Mouse (Mus musculus) liver, postnatal 0 days (tissue): ENCODE measurements around the gene Inpp5b. TPM values are rescaled to one million over a fixed set of nuclear protein-coding genes. Genes with fewer than 3 reads are reported as not detected.

Experiments used
- ATAC-seq: fragments of 200-750 bp; cut with Nextera tagmentation; 2 replicates; pipeline ENCODE4 v1.8.0; 2017; ENCODE audit warnings: mild to moderate bottlenecking, moderate library complexity
- DNase-seq: peaks from one replicate; pipeline ENCODE4 v3.0.0-alpha.2; 2016
- H3K27ac ChIP-seq: fragments of 300-500 bp; sonication (generic); 2 replicates; pipeline ENCODE4 v1.5.1; 2014; ENCODE audit warnings: antibody characterized with exemption, moderate library complexity, mild to moderate bottlenecking, low read depth
- H3K27me3 ChIP-seq: fragments of 300-500 bp; sonication (generic); 2 replicates; pipeline ENCODE4 v1.6.1; 2014; ENCODE audit warnings: low read length, control low read depth, mixed read lengths; ENCODE audit not compliant: insufficient read depth
- H3K36me3 ChIP-seq: fragments of 300-500 bp; sonication (generic); replicated peaks from 2 replicates; pipeline ENCODE4 v1.6.1; 2014; ENCODE audit warnings: mild to moderate bottlenecking, control low read depth, low read length, moderate library complexity, mixed read lengths; ENCODE audit not compliant: insufficient read depth
- H3K4me1 ChIP-seq: fragments of 300-500 bp; sonication (generic); 2 replicates; pipeline ENCODE4 v1.6.1; 2014; ENCODE audit warnings: antibody characterized with exemption, mild to moderate bottlenecking, control low read depth; ENCODE audit not compliant: insufficient read depth
- H3K4me2 ChIP-seq: fragments of 300-500 bp; sonication (generic); 2 replicates; pipeline ENCODE4 v1.6.1; 2014; ENCODE audit warnings: low read depth, mild to moderate bottlenecking, low read length, moderate library complexity, mixed read lengths
- H3K4me3 ChIP-seq: fragments of 300-500 bp; sonication (generic); 2 replicates; pipeline ENCODE4 v1.5.1; 2014; ENCODE audit warnings: low read depth, low read length
- H3K9ac ChIP-seq: fragments of 300-500 bp; sonication (generic); replicated peaks from 2 replicates; pipeline ENCODE4 v1.6.1; 2014; ENCODE audit warnings: mild to moderate bottlenecking, moderate library complexity
- H3K9me3 ChIP-seq: fragments of 300-500 bp; sonication (generic); 2 replicates; pipeline ENCODE4 v1.6.1; 2016; ENCODE audit warnings: mild to moderate bottlenecking, control low read depth, low read length, mixed read lengths
- CTCF ChIP-seq: sonication (generic); IDR thresholded peaks from 2 replicates; pipeline ENCODE4 v1.5.1; 2016; ENCODE audit warnings: antibody characterized with exemption, low read depth
- EP300 ChIP-seq: IDR thresholded peaks from 2 replicates; pipeline ENCODE4 v1.6.1; 2016; ENCODE audit warnings: antibody characterized with exemption, low read depth, mild to moderate bottlenecking
- WGBS: fragments of 180-500 bp; shearing (Covaris S2); extraction: QIAGEN DNeasy Blood & Tissue Kit; methylation state at CpG from one replicate; pipeline ENCODE4 v1.1.7; 2014; ENCODE audit not compliant: insufficient replicate concordance; 5-methylcytosine and 5-hydroxymethylcytosine counted together
- polyA plus RNA-seq: library from polyadenylated mRNA; unstranded; fragments of >200 nt; fragmentation: Nextera tagmentation; extraction: Ambion mirVana; gene quantifications from 2 replicates; pipeline ENCODE4 v1.2.1, GENCODE M21; 2015

Inpp5b gene
- polyA plus RNA-seq, 1 experiment from 2014 or later = 19.5 TPM

DNA sequence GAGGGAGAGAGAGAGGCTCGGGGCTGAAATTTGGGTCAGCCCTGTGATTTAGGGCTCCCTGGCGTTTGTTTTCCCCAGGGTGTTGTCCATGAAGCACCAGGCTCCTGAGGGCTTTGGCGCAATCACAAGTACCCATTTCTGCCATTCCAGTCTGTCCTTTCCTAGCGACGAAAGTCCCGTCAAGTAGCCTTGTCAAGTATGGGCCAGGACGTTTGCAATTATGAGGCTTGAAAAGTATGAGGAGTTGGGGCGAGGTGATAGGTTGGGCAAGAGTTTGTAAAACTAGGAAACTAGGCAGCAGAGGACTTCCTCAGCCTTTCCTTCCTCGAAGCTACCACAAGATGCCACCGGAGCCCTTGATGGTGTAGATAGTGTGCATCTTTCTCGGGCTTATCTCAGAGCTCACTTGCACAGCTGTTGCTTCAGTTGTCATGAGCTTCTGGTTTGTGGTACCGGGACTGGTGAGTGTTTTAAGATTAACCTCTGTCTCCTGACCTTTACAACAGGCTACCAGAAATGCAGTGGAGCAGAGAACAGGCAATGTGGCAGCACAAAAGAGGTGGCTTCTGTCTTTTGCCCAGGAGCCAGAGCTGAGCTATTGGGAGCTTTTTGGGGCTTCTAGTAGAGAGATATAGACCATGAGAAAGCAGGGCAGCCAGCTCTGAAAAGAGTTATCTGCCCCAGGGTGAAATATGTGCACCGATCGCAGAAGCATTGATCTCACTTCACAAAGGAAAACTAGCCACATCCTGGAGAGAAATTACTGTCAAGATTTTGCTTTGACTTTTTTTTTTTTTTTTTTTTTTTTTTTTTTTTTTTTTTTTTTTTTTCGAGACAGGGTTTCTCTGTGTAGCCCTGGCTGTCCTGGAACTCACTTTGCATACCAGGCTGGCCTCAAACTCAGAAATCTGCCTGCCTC, 10.9 kb downstream of the Inpp5b start:
- Histone ChIP-seq H3K4me1 (peaks cover 43% of the 10 kb centered on the region), H3K4me2 (peak overlapping the region; percentile 77), H3K36me3 (no peaks in the 10 kb centered on the region; the same call in 1 of the 2 replicates), H3K4me3 (peak overlapping the region; percentile 80), H3K9me3 (no peaks in the 10 kb centered on the region), H3K9ac (peak overlapping the region; percentile 75), H3K27me3 (no peaks in the 10 kb centered on the region), H3K27ac (peak overlapping the region; percentile 79)
- DNase-seq = peak; percentile 54
- peak; percentile 50 for ATAC-seq
- TF ChIP-seq CTCF (peak; percentile 52), EP300 (peak; percentile 91)
- 4% methylated on average over 15 of the region's 15 CpGs for WGBS

DNA sequence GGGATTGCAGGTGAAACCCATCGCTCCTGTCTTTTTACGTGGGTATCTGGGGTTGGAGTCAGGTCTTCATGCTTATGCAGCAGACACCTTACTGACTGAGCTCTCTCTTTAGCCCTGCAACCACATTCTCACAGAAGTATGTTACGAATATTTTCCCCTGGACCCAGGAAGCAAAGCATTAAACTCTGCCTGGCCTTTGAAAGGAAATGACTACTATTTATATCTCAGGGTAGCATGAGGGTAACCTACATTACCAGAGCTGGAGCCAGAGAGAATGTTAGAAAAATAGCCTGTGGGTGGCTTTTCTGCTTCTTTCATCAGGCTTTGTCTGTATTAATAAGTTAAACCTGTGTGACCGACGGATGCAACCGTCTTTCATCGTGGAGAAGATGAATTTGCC, 13.9 kb downstream of the Inpp5b start:
- H3K9me3 ChIP-seq = no peaks in the 10 kb centered on the region
- H3K27me3 ChIP-seq = no peaks in the 10 kb centered on the region
- DNase-seq (no peak), ATAC-seq (no peak)
- H3K9ac ChIP-seq = peak overlapping the region; percentile 21; the same call in 1 of the 2 replicates
- H3K36me3 ChIP-seq = peaks cover 5% of the 10 kb centered on the region; the same call in 1 of the 2 replicates
- H3K4me2 ChIP-seq = no peak overlapping the region; the same call in 1 of the 2 replicates
- TF ChIP-seq EP300 (no peak), CTCF (no peak)
- no peak overlapping the region for H3K4me3 ChIP-seq
- 33% methylated on average over 7 of the region's 7 CpGs for WGBS
- H3K4me1 ChIP-seq = peaks cover 45% of the 10 kb centered on the region
- H3K27ac ChIP-seq = peak overlapping the region; percentile 45; the same call in 1 of the 2 replicates

DNA sequence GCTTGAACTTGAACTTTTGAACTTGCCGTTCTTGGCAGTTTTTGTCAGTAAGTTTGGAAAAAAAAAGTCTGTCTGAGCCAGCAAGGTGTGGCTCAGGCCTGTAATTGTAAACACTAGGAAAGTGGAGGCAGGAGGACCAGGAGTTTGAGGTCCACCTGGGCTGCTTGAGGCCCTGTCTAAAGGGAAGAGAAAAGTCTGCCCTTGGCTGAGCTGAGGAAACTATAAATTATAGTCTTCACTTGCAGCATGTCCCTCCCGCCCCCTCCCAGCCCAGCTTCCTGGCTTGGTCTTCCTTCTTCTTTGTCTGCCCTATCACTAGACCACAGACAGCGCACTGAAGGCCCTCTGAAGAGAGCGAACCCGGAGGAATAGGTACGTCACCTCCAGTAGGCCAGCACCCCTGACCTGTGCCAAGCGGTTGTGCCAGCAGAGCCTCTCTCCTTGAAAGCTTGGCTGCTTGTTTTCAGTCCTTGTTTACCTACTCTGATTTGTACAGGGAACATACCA, 17.7 kb downstream of the Inpp5b start:
- no peak overlapping the region for H3K4me3 ChIP-seq
- no peaks in the 10 kb centered on the region for H3K27me3 ChIP-seq
- TF ChIP-seq CTCF (no peak), EP300 (no peak)
- 21% methylated on average over 7 of the region's 7 CpGs for WGBS
- DNase-seq (no peak), ATAC-seq (peak; percentile 50)
- H3K27ac ChIP-seq = 0 out of 2 replicates have a peak overlapping the region, but pooled peaks have one; percentile 48
- peaks cover 5% of the 10 kb centered on the region; the same call in 1 of the 2 replicates for H3K36me3 ChIP-seq
- H3K9me3 ChIP-seq = no peaks in the 10 kb centered on the region
- no peak overlapping the region for H3K9ac ChIP-seq
- peaks cover 20% of the 10 kb centered on the region for H3K4me1 ChIP-seq
- no peak overlapping the region for H3K4me2 ChIP-seq

DNA sequence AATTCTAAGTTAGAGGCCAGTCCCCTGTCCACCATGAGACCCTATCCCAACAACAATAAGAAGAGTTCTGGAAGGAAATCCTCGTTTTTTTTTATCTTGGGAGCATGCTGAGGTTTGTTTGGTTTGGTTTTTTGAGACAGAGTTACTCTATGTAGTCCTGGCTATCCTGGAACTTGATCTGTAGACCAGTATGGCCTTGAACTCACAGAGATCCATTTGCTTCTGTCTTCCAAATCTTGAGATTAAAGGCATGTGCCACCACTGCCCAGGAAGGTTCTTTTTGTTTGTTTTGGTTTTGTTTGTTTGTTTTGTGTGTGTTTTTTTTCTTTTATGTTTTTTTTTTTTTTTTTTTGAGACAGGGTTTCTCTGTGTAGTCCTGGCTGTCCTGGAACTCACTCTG, 19.6 kb downstream of the Inpp5b start:
- Histone ChIP-seq H3K9ac (no peak overlapping the region), H3K4me1 (peaks cover 22% of the 10 kb centered on the region), H3K4me3 (no peak overlapping the region), H3K27me3 (no peaks in the 10 kb centered on the region), H3K27ac (no peak overlapping the region), H3K4me2 (no peak overlapping the region), H3K36me3 (peaks cover 5% of the 10 kb centered on the region; the same call in 1 of the 2 replicates), H3K9me3 (no peaks in the 10 kb centered on the region)
- WGBS = 43% methylated on average over 1 of the region's 1 CpGs
- DNase-seq (no peak), ATAC-seq (no peak)
- no peak for TF ChIP-seq EP300
- no peak for TF ChIP-seq CTCF

DNA sequence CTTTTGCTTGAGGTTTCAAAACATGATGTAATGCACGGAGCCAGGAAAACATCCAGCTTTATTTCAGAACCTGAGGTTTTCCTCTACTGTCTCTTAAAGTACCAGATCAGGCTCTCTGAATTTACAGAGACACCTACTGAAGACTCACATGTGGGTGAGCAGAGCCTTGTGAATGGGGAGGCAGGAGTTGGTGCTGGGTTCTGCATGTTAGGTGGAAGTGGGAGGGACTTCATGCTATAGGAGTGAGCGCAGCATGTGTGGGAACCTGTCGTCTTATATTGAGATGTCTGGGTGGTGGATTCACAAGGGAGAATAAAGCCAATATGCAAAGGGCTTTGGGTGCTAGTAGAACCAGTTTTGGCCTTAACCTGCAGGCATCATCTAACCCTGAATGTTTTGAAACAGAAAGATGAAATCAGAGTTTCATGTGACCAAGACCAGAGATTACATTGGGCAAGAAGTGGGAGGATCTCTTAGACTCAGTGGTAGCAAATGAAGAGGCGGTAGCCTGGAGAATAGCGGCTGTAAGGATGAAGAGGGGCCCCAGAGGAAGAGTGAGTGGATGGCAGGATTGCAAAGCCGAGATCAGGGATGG, 21.3 kb downstream of the Inpp5b start:
- no peak overlapping the region for H3K4me2 ChIP-seq
- no peaks in the 10 kb centered on the region for H3K9me3 ChIP-seq
- peaks cover 5% of the 10 kb centered on the region; the same call in 1 of the 2 replicates for H3K36me3 ChIP-seq
- ATAC-seq = no peak
- TF ChIP-seq CTCF = no peak
- TF ChIP-seq EP300 = no peak
- 74% methylated on average over 6 of the region's 6 CpGs for WGBS
- peaks cover 36% of the 10 kb centered on the region for H3K4me1 ChIP-seq
- no peak overlapping the region for H3K9ac ChIP-seq
- no peak for DNase-seq
- H3K4me3 ChIP-seq = no peak overlapping the region
- H3K27me3 ChIP-seq = no peaks in the 10 kb centered on the region
- H3K27ac ChIP-seq = no peak overlapping the region
